Comparison of ENCODE assay signal across 14 mouse cellular contexts in genomic region chr10:127043187-127043586, GRCm38 (mm10). TPM values are rescaled to one million over a fixed set of nuclear protein-coding genes. Genes with fewer than 3 reads are reported as not detected.
DNase-seq lines count a peak whose midpoint lies in the region; ATAC-seq and TF ChIP-seq lines count a peak whose summit lies in the region.
"Had no signal": no experiment of that assay in that cellular context is flagged by ENCODE, and none has a peak within 500 bp of the region (broad histone marks: within the 10 kb centered on the region; RNA-seq: fewer than 3 reads in every experiment).

No protein-coding gene starts in this region.

- peak overlapping the region; percentile 8 for H3ac ChIP-seq in C2C12 (ENCODE audit: control insufficient read depth, insufficient read length, low read depth)

- WGBS in hindbrain, embryonic 10.5 days: 68% methylated on average over 6 of the region's 6 CpGs
- WGBS in hindbrain, embryonic 16.5 days: 77% methylated on average over 6 of the region's 6 CpGs
- 90% methylated on average over 6 of the region's 6 CpGs for WGBS in limb, embryonic 10.5 days

- intact Hi-C loops in gastrocnemius, postnatal 36 days (cut with DNase I): no loop called here

- no peaks in the 10 kb centered on the region for H3K9me3 ChIP-seq in hindbrain, embryonic 10.5 days
- no peaks in the 10 kb centered on the region for H3K9me3 ChIP-seq in hindbrain, embryonic 16.5 days (ENCODE audit: control insufficient read depth, low read length)
- H3K9me3 ChIP-seq in limb, embryonic 10.5 days (replicated peaks): no peaks in the 10 kb centered on the region
- H3K9me3 ChIP-seq: hindbrain, embryonic 13.5 days had no signal

- H3K4me2 ChIP-seq in hindbrain, embryonic 16.5 days (ENCODE audit: low read length): no peak overlapping the region

- H3K4me1 ChIP-seq in hindbrain, embryonic 10.5 days (replicated peaks): peaks cover 25% of the 10 kb centered on the region
- peaks cover 13% of the 10 kb centered on the region for H3K4me1 ChIP-seq in hindbrain, embryonic 16.5 days (ENCODE audit: control insufficient read depth, insufficient read depth, low read depth, low read length)
- peaks cover 26% of the 10 kb centered on the region for H3K4me1 ChIP-seq in limb, embryonic 10.5 days

- H3K9ac ChIP-seq in hindbrain, embryonic 16.5 days (ENCODE audit: low read depth, low read length): no peak overlapping the region

- H3K79me2 ChIP-seq in C2C12 (ENCODE audit: control insufficient read depth, insufficient read depth): peaks cover 21% of the 10 kb centered on the region

- DNase-seq in hindbrain, embryonic 10.5 days (ENCODE audit: low spot score): no peak
- DNase-seq in kidney, adult 18-20 months: peak; percentile 75
- no peak for DNase-seq in limb, embryonic 10.5 days (ENCODE audit: low spot score)
- no peak for DNase-seq in natural killer cell, adult 2 months (ENCODE audit: low spot score in 2 of 2)
- no peak for DNase-seq in gastrocnemius, postnatal 36 days
- DNase-seq: adrenal gland, postnatal 25 days; B cell, adult 2 months had no signal

- H3K27me3 ChIP-seq in hindbrain, embryonic 10.5 days (ENCODE audit: insufficient read depth, poor library complexity, severe bottlenecking): peaks cover 34% of the 10 kb centered on the region
- H3K27me3 ChIP-seq in hindbrain, embryonic 16.5 days (replicated peaks; ENCODE audit: control insufficient read depth, insufficient read depth, low read length): peaks cover 13% of the 10 kb centered on the region
- no peaks in the 10 kb centered on the region for H3K27me3 ChIP-seq in C2C12 (ENCODE audit: control insufficient read depth, insufficient read depth, insufficient read length)
- peaks cover 36% of the 10 kb centered on the region for H3K27me3 ChIP-seq in limb, embryonic 10.5 days (ENCODE audit: low read depth, poor library complexity, severe bottlenecking)
- H3K27me3 ChIP-seq: Patski had no signal

- peaks cover 31% of the 10 kb centered on the region for H3K36me3 ChIP-seq in hindbrain, embryonic 10.5 days
- 0 out of 2 replicates have a peak, but pooled peaks cover 4% of the 10 kb centered on the region for H3K36me3 ChIP-seq in hindbrain, embryonic 16.5 days (ENCODE audit: control insufficient read depth, insufficient read depth, low read length)
- peaks cover 27% of the 10 kb centered on the region for H3K36me3 ChIP-seq in C2C12 (ENCODE audit: control insufficient read depth, insufficient read depth)
- peaks cover 40% of the 10 kb centered on the region for H3K36me3 ChIP-seq in limb, embryonic 10.5 days

- no peak for ATAC-seq in hindbrain, embryonic 16.5 days
- no peak for ATAC-seq in erythroid progenitor cell, adult 5-6 weeks (replicated peaks; ENCODE audit: low FRiP score, poor library complexity, severe bottlenecking)

- no peak for TF ChIP-seq CTCF in C2C12 (IDR thresholded peaks at IDR 0.05; ENCODE audit: control insufficient read depth, insufficient read depth, insufficient read length)

- peaks cover 2% of the 10 kb centered on the region for H3K79me3 ChIP-seq in C2C12 (ENCODE audit: low read depth)

- H3K4me3 ChIP-seq in hindbrain, embryonic 10.5 days: peak overlapping the region; percentile 83; the same call in 1 of the 2 replicates
- H3K4me3 ChIP-seq in hindbrain, embryonic 16.5 days (ENCODE audit: low read length): no peak overlapping the region
- H3K4me3 ChIP-seq in C2C12 (ENCODE audit: insufficient read depth, poor library complexity, severe bottlenecking): peak overlapping the region; percentile 71
- peak overlapping the region; percentile 83; the same call in 1 of the 2 replicates for H3K4me3 ChIP-seq in limb, embryonic 10.5 days

- H3K27ac ChIP-seq in hindbrain, embryonic 10.5 days: no peak overlapping the region
- no peak overlapping the region for H3K27ac ChIP-seq in hindbrain, embryonic 16.5 days (ENCODE audit: low read depth, low read length)
- H3K27ac ChIP-seq in limb, embryonic 10.5 days: no peak overlapping the region
- H3K27ac ChIP-seq: hindbrain, embryonic 13.5 days had no signal

TF ChIP-seq in C2C12, 6 proteins besides CTCF, POLR2A, EP300 and RAD21:
- TF ChIP-seq USF1 (IDR thresholded peaks at IDR 0.05; ENCODE audit: low read depth) (no peak), MAX (IDR thresholded peaks at IDR 0.05) (no peak), FOSL1 (IDR thresholded peaks at IDR 0.05; ENCODE audit: insufficient read depth, low read length, poor library complexity, severe bottlenecking) (no peak), CEBPB (IDR thresholded peaks at IDR 0.05; ENCODE audit: low read depth) (no peak), MYOD1 (IDR thresholded peaks at IDR 0.05; ENCODE audit: control insufficient read depth, insufficient read length, low read depth) (no peak), MYOG (IDR thresholded peaks at IDR 0.05; ENCODE audit: control insufficient read depth, extremely low read depth, insufficient read length) (no peak)
TF ChIP-seq in C2C12: peak in this region for 0.

RNA-seq across cellular contexts. Expression of gene Eef1akmt3, which starts 1.9 kb away (rescaled TPM):
- 0.07 and 0.25 TPM in 2 replicates for polyA plus RNA-seq in hindbrain, embryonic 10.5 days (2016; fragmentation: Nextera tagmentation; extraction: Ambion mirVana)
- 0.23 and 0.31 TPM in 2 replicates for polyA plus RNA-seq in hindbrain, embryonic 16.5 days (2015; fragmentation: Nextera tagmentation; extraction: Ambion mirVana)
- polyA plus RNA-seq in C2C12 (2012; fragmentation: generic; extraction: Trizol): 0.22 TPM
- polyA plus RNA-seq in limb, embryonic 10.5 days (2016; fragmentation: Nextera tagmentation; extraction: Ambion mirVana): 0.33 and 0.34 TPM in 2 replicates
- total RNA-seq in gastrocnemius, postnatal 36 days (2021): under 1 TPM in 1 of 2 experiments, not detected in 1; 0.10 TPM
- not detected in 2 replicates for total RNA-seq in erythroid progenitor cell, adult 5-6 weeks (2015; ENCODE audit: low replicate concordance)
- total RNA-seq in erythroid progenitor cell, adult 5-6 weeks (2017; ENCODE audit: low replicate concordance): not detected in 2 replicates
- total RNA-seq: liver, adult 2 months; megakaryocyte-erythroid progenitor cell, adult 5-6 weeks had no signal

RNA-seq across cellular contexts. Expression of gene Mettl1, which starts 2.0 kb away (rescaled TPM):
- polyA plus RNA-seq in hindbrain, embryonic 10.5 days (2016; fragmentation: Nextera tagmentation; extraction: Ambion mirVana): 39.2 and 51.0 TPM in 2 replicates
- polyA plus RNA-seq in hindbrain, embryonic 16.5 days (2015; fragmentation: Nextera tagmentation; extraction: Ambion mirVana): 23.2 and 24.2 TPM in 2 replicates
- polyA plus RNA-seq in C2C12 (2012; fragmentation: generic; extraction: Trizol): 31.3 TPM
- 60.2 and 64.6 TPM in 2 replicates for polyA plus RNA-seq in limb, embryonic 10.5 days (2016; fragmentation: Nextera tagmentation; extraction: Ambion mirVana)
- total RNA-seq in gastrocnemius, postnatal 36 days (2021): 10 to 100 TPM in 1 of 2 experiments, 1 to 10 TPM in 1; 8.2 to 10.0 TPM
- 3.4 and 6.5 TPM in 2 replicates for total RNA-seq in erythroid progenitor cell, adult 5-6 weeks (2015; ENCODE audit: low replicate concordance)
- 0.23 and 1.9 TPM in 2 replicates for total RNA-seq in erythroid progenitor cell, adult 5-6 weeks (2017; ENCODE audit: low replicate concordance)

RNA-seq across cellular contexts. Expression of gene Cyp27b1, which starts 4.9 kb away (rescaled TPM):
- polyA plus RNA-seq in hindbrain, embryonic 10.5 days (2016; fragmentation: Nextera tagmentation; extraction: Ambion mirVana): 0.06 and 0.34 TPM in 2 replicates
- polyA plus RNA-seq in hindbrain, embryonic 16.5 days (2015; fragmentation: Nextera tagmentation; extraction: Ambion mirVana): 0.12 and 0.18 TPM in 2 replicates
- 0.20 TPM for polyA plus RNA-seq in C2C12 (2012; fragmentation: generic; extraction: Trizol)
- polyA plus RNA-seq in limb, embryonic 10.5 days (2016; fragmentation: Nextera tagmentation; extraction: Ambion mirVana): 0.11 and 0.24 TPM in 2 replicates
- total RNA-seq in gastrocnemius, postnatal 36 days (2021): under 1 TPM; 0.10 to 0.15 TPM
- total RNA-seq in erythroid progenitor cell, adult 5-6 weeks (2015; ENCODE audit: low replicate concordance): not detected in 2 replicates
- total RNA-seq in erythroid progenitor cell, adult 5-6 weeks (2017; ENCODE audit: low replicate concordance): not detected in 2 replicates
- total RNA-seq: liver, adult 2 months; megakaryocyte-erythroid progenitor cell, adult 5-6 weeks had no signal

RNA-seq across cellular contexts. Expression of gene Tsfm, which starts 12.5 kb away (rescaled TPM):
- 91.4 and 97.4 TPM in 2 replicates for polyA plus RNA-seq in hindbrain, embryonic 10.5 days (2016; fragmentation: Nextera tagmentation; extraction: Ambion mirVana)
- 63.7 and 67.7 TPM in 2 replicates for polyA plus RNA-seq in hindbrain, embryonic 16.5 days (2015; fragmentation: Nextera tagmentation; extraction: Ambion mirVana)
- 66.0 TPM for polyA plus RNA-seq in C2C12 (2012; fragmentation: generic; extraction: Trizol)
- 109 and 114 TPM in 2 replicates for polyA plus RNA-seq in limb, embryonic 10.5 days (2016; fragmentation: Nextera tagmentation; extraction: Ambion mirVana)
- total RNA-seq in gastrocnemius, postnatal 36 days (2021): 10 to 100 TPM; 20.5 to 21.7 TPM
- total RNA-seq in erythroid progenitor cell, adult 5-6 weeks (2015; ENCODE audit: low replicate concordance): 12.6 and 14.4 TPM in 2 replicates
- total RNA-seq in erythroid progenitor cell, adult 5-6 weeks (2017; ENCODE audit: low replicate concordance): 4.2 and 6.5 TPM in 2 replicates

RNA-seq across cellular contexts. Expression of gene March9, which starts 16.8 kb away (rescaled TPM):
- polyA plus RNA-seq in hindbrain, embryonic 10.5 days (2016; fragmentation: Nextera tagmentation; extraction: Ambion mirVana): 1.2 and 1.6 TPM in 2 replicates
- polyA plus RNA-seq in hindbrain, embryonic 16.5 days (2015; fragmentation: Nextera tagmentation; extraction: Ambion mirVana): 5.2 and 6.0 TPM in 2 replicates
- 3.0 TPM for polyA plus RNA-seq in C2C12 (2012; fragmentation: generic; extraction: Trizol)
- 0.33 and 0.79 TPM in 2 replicates for polyA plus RNA-seq in limb, embryonic 10.5 days (2016; fragmentation: Nextera tagmentation; extraction: Ambion mirVana)
- total RNA-seq in gastrocnemius, postnatal 36 days (2021): under 1 TPM; 0.64 to 0.66 TPM
- total RNA-seq in erythroid progenitor cell, adult 5-6 weeks (2015; ENCODE audit: low replicate concordance): not detected in 2 replicates
- total RNA-seq in erythroid progenitor cell, adult 5-6 weeks (2017; ENCODE audit: low replicate concordance): not detected in 2 replicates
- total RNA-seq: megakaryocyte-erythroid progenitor cell, adult 5-6 weeks had no signal
